Comparison of ENCODE assay signal across 2 mouse cellular contexts in genomic region chr6:113296639-113297038, GRCm38 (mm10).
A peak's percentile ranks its signal among the peaks of the same experiment; 100 is the strongest.
TF ChIP-seq lines count a peak whose summit lies in the region.

No protein-coding gene starts in this region.

TF ChIP-seq in CH12.LX, 34 proteins besides CTCF, POLR2A, EP300 and RAD21:
- TF ChIP-seq USF1 (IDR thresholded peaks at IDR 0.05; ENCODE audit: low read depth, low read length) (no peak), MAFK (IDR thresholded peaks at IDR 0.05; ENCODE audit: insufficient replicate concordance, low read length) (peak; percentile 71)

TF ChIP-seq in MEL, 35 proteins besides CTCF, POLR2A, EP300 and RAD21:
- TF ChIP-seq CHD1 (IDR thresholded peaks at IDR 0.05; ENCODE audit: low read depth, low read length) (no peak), MEF2A (IDR thresholded peaks at IDR 0.05; ENCODE audit: extremely low read depth, insufficient replicate concordance, low read depth, low read length, poor library complexity, severe bottlenecking) (no peak), ZKSCAN1 (IDR thresholded peaks at IDR 0.05; ENCODE audit: low read depth, low read length) (no peak), NELFE (IDR thresholded peaks at IDR 0.05; ENCODE audit: low read depth, low read length) (no peak), UBTF (IDR thresholded peaks at IDR 0.05; ENCODE audit: borderline replicate concordance, insufficient read depth, low read depth, low read length) (no peak), USF1 (IDR thresholded peaks at IDR 0.05; ENCODE audit: low read depth, low read length) (peak; percentile 75; the same call in 1 of the 2 replicates), MYC (IDR thresholded peaks at IDR 0.05; ENCODE audit: low read depth, low read length) (no peak), NRF1 (IDR thresholded peaks at IDR 0.05; ENCODE audit: insufficient read depth, low read depth, low read length, poor library complexity, severe bottlenecking) (no peak), JUND (IDR thresholded peaks at IDR 0.05; ENCODE audit: low read depth, low read length) (no peak), ZC3H11A (IDR thresholded peaks at IDR 0.05; ENCODE audit: low read depth, low read length) (no peak), ETS1 (IDR thresholded peaks at IDR 0.05; ENCODE audit: low read depth, low read length) (peak; percentile 52; the same call in 1 of the 2 replicates), TCF12 (IDR thresholded peaks at IDR 0.05; ENCODE audit: low read depth, low read length) (no peak), E2F4 (IDR thresholded peaks at IDR 0.05; ENCODE audit: borderline replicate concordance, low read depth, low read length) (no peak), BHLHE40 (IDR thresholded peaks at IDR 0.05; ENCODE audit: borderline replicate concordance, low read depth, low read length) (no peak), ZNF384 (IDR thresholded peaks at IDR 0.05; ENCODE audit: low read depth, low read length) (no peak), MYB (IDR thresholded peaks at IDR 0.05; ENCODE audit: low read depth, low read length) (no peak), POLR2AphosphoS5 (IDR thresholded peaks at IDR 0.05; ENCODE audit: borderline replicate concordance, low read depth, low read length) (no peak), MAFK (IDR thresholded peaks at IDR 0.05; ENCODE audit: borderline replicate concordance, low read depth, low read length) (0 out of 2 replicates have a peak, but pooled peaks have one; percentile 37), RCOR1 (IDR thresholded peaks at IDR 0.05; ENCODE audit: low read depth, low read length) (no peak), MXI1 (IDR thresholded peaks at IDR 0.05; ENCODE audit: low read depth, low read length) (no peak), USF2 (IDR thresholded peaks at IDR 0.05; ENCODE audit: borderline replicate concordance in 1 of 2, insufficient read depth in 1 of 2, low read depth in 1 of 2, low read length in 2 of 2) (no peak), CHD2 (IDR thresholded peaks at IDR 0.05; ENCODE audit: low read length) (no peak), GATA1 (IDR thresholded peaks at IDR 0.05; ENCODE audit: low read depth, low read length) (no peak), MAX (IDR thresholded peaks at IDR 0.05; ENCODE audit: low read length) (no peak), KAT2A (conservative IDR thresholded peaks at IDR 0.05; ENCODE audit: low read depth, low read length) (no peak), SIN3A (IDR thresholded peaks at IDR 0.05; ENCODE audit: low read length) (no peak), GABPA (IDR thresholded peaks at IDR 0.05; ENCODE audit: low read depth, low read length) (peak; percentile 66; the same call in 1 of the 2 replicates), POLR2AphosphoS2 (IDR thresholded peaks at IDR 0.05; ENCODE audit: low read length) (no peak), TBP (IDR thresholded peaks at IDR 0.05; ENCODE audit: low read depth, low read length) (no peak), TAL1 (IDR thresholded peaks at IDR 0.05; ENCODE audit: low read length) (no peak)
TF ChIP-seq in MEL: peak in this region for 4.
